Mouse (Mus musculus) forebrain, embryonic 14.5 days (tissue): ENCODE data around the gene 4921536K21Rik. TPM values are rescaled to one million over a fixed set of nuclear protein-coding genes. Genes with fewer than 3 reads are reported as not detected.

Experiments used
- ATAC-seq: fragments of 200-750 bp; cut with Nextera tagmentation; 2 replicates; pipeline ENCODE4 v1.8.0; 2017; ENCODE audit warnings: mild to moderate bottlenecking, moderate library complexity
- DNase-seq: peaks from one replicate; pipeline ENCODE4 v3.0.0-alpha.2; 2015; ENCODE audit warnings: low spot score
- H3K27ac ChIP-seq: fragments of 300-500 bp; sonication (generic); 2 replicates; pipeline ENCODE4 v1.5.1; 2014; ENCODE audit warnings: low read depth, mild to moderate bottlenecking, control low read depth, low read length, moderate library complexity
- H3K27me3 ChIP-seq: fragments of 300-500 bp; sonication (generic); replicated peaks from 2 replicates; pipeline ENCODE4 v1.6.1; 2014; ENCODE audit warnings: low read length, control low read depth, mixed read lengths; ENCODE audit not compliant: control insufficient read depth, insufficient read depth
- H3K36me3 ChIP-seq: fragments of 300-500 bp; sonication (generic); 2 replicates; pipeline ENCODE4 v1.6.1; 2014; ENCODE audit warnings: low read length, control low read depth; ENCODE audit not compliant: control insufficient read depth, insufficient read depth
- H3K4me1 ChIP-seq: fragments of 300-500 bp; sonication (generic); 2 replicates; pipeline ENCODE4 v1.6.1; 2014; ENCODE audit warnings: antibody characterized with exemption, low read length, control low read depth; ENCODE audit not compliant: control insufficient read depth, insufficient read depth
- H3K4me2 ChIP-seq: fragments of 300-500 bp; sonication (generic); 2 replicates; pipeline ENCODE4 v1.6.1; 2014; ENCODE audit warnings: mild to moderate bottlenecking, control low read depth, low read length
- H3K4me3 ChIP-seq: fragments of 300-500 bp; sonication (generic); 2 replicates; pipeline ENCODE4 v1.5.1; 2014; ENCODE audit warnings: low read depth, low read length, control low read depth
- H3K9ac ChIP-seq: fragments of 300-500 bp; sonication (generic); 2 replicates; pipeline ENCODE4 v1.6.1; 2014; ENCODE audit warnings: mild to moderate bottlenecking, low read length, control low read depth, moderate library complexity
- H3K9me3 ChIP-seq: fragments of 300-500 bp; sonication (generic); replicated peaks from 2 replicates; pipeline ENCODE4 v1.6.1; 2016; ENCODE audit warnings: low read length, control low read depth, mixed read lengths; ENCODE audit not compliant: control insufficient read depth
- WGBS: fragments of 180-500 bp; shearing (Covaris S2); extraction: QIAGEN DNeasy Blood & Tissue Kit; methylation state at CpG from one replicate; pipeline ENCODE4 v1.1.7; 2014; 5-methylcytosine and 5-hydroxymethylcytosine counted together
- polyA plus RNA-seq: library from polyadenylated mRNA; unstranded; fragments of >200 nt; fragmentation: Nextera tagmentation; extraction: Ambion mirVana; gene quantifications from 2 replicates; pipeline ENCODE4 v1.2.1, GENCODE M21; 2014

The 4921536K21Rik gene
- polyA plus RNA-seq, 1 experiment from 2014 or later = 0.36 TPM

GRCm38 (mm10) chr11:3903046-3903445, 8.1 kb upstream of the 4921536K21Rik start:
- H3K27ac ChIP-seq = no peak overlapping the region
- H3K9ac ChIP-seq = no peak overlapping the region
- DNase-seq = no peak
- 74% methylated on average over 5 of the region's 5 CpGs for WGBS
- H3K4me2 ChIP-seq = no peak overlapping the region
- H3K4me3 ChIP-seq = no peak overlapping the region
- H3K4me1 ChIP-seq = no peaks in the 10 kb centered on the region
- H3K36me3 ChIP-seq = peaks cover 15% of the 10 kb centered on the region; the same call in 1 of the 2 replicates
- no peaks in the 10 kb centered on the region for H3K27me3 ChIP-seq
- ATAC-seq = no peak
- H3K9me3 ChIP-seq = no peaks in the 10 kb centered on the region

- no peaks in the 10 kb centered on the region for H3K4me1 ChIP-seq
- H3K36me3 ChIP-seq = peaks cover 20% of the 10 kb centered on the region
- no peaks in the 10 kb centered on the region for H3K9me3 ChIP-seq
- no peak overlapping the region for H3K9ac ChIP-seq
- H3K4me2 ChIP-seq = no peak overlapping the region
- DNase-seq = no peak
- no peak overlapping the region for H3K27ac ChIP-seq
- ATAC-seq = no peak
- 79% methylated on average over 3 of the region's 3 CpGs for WGBS
- H3K4me3 ChIP-seq = no peak overlapping the region
- H3K27me3 ChIP-seq = no peaks in the 10 kb centered on the region
These were observed 7.6 kb upstream of the 4921536K21Rik start for GRCm38 (mm10) chr11:3902516-3902915.

- no peak overlapping the region for H3K27ac ChIP-seq
- H3K4me2 ChIP-seq = no peak overlapping the region
- no peak for DNase-seq
- H3K9me3 ChIP-seq = no peaks in the 10 kb centered on the region
- H3K4me3 ChIP-seq = no peak overlapping the region
- WGBS = 87% methylated on average over 6 of the region's 6 CpGs
- peaks cover 23% of the 10 kb centered on the region for H3K36me3 ChIP-seq
- no peaks in the 10 kb centered on the region for H3K4me1 ChIP-seq
- no peaks in the 10 kb centered on the region for H3K27me3 ChIP-seq
- ATAC-seq = no peak
- H3K9ac ChIP-seq = no peak overlapping the region
These were observed 5.4 kb upstream of the 4921536K21Rik start for GRCm38 (mm10) chr11:3900296-3900695.

- Histone ChIP-seq H3K27ac (no peak overlapping the region), H3K9me3 (no peaks in the 10 kb centered on the region), H3K4me2 (no peak overlapping the region), H3K27me3 (no peaks in the 10 kb centered on the region), H3K4me3 (no peak overlapping the region), H3K36me3 (peaks cover 21% of the 10 kb centered on the region), H3K4me1 (peaks cover 3% of the 10 kb centered on the region; the same call in 1 of the 2 replicates), H3K9ac (no peak overlapping the region)
- 89% methylated on average over 1 of the region's 1 CpGs for WGBS
- ATAC-seq (no peak), DNase-seq (no peak)
These were observed 1.0 kb upstream of the 4921536K21Rik start for GRCm38 (mm10) chr11:3895933-3896332.

- DNase-seq (peak; percentile 36), ATAC-seq (no peak)
- Histone ChIP-seq H3K27ac (peak overlapping the region; percentile 79), H3K9ac (peak overlapping the region; percentile 62), H3K4me2 (peak overlapping the region; percentile 63), H3K9me3 (no peaks in the 10 kb centered on the region), H3K4me1 (peaks cover 3% of the 10 kb centered on the region; the same call in 1 of the 2 replicates), H3K36me3 (peaks cover 21% of the 10 kb centered on the region), H3K4me3 (peak overlapping the region; percentile 39), H3K27me3 (no peaks in the 10 kb centered on the region)
- WGBS = 3% methylated on average over 10 of the region's 10 CpGs
These were observed 560 bp upstream of the 4921536K21Rik start for GRCm38 (mm10) chr11:3895458-3895857.

- H3K36me3 ChIP-seq = peaks cover 21% of the 10 kb centered on the region
- H3K4me2 ChIP-seq = peak overlapping the region; percentile 63
- DNase-seq (no peak), ATAC-seq (no peak)
- peaks cover 3% of the 10 kb centered on the region; the same call in 1 of the 2 replicates for H3K4me1 ChIP-seq
- no peaks in the 10 kb centered on the region for H3K27me3 ChIP-seq
- no peak overlapping the region; the same call in 1 of the 2 replicates for H3K4me3 ChIP-seq
- WGBS = 80% methylated on average over 6 of the region's 6 CpGs
- H3K9ac ChIP-seq = no peak overlapping the region; the same call in 1 of the 2 replicates
- no peaks in the 10 kb centered on the region for H3K9me3 ChIP-seq
- H3K27ac ChIP-seq = no peak overlapping the region
These were observed 928 bp downstream of the 4921536K21Rik start for GRCm38 (mm10) chr11:3893970-3894369.

GRCm38 (mm10) chr11:3887331-3887730, 7.6 kb downstream of the 4921536K21Rik start:
- no peaks in the 10 kb centered on the region for H3K36me3 ChIP-seq
- H3K27ac ChIP-seq = no peak overlapping the region
- H3K4me2 ChIP-seq = no peak overlapping the region
- no peak overlapping the region for H3K9ac ChIP-seq
- H3K4me3 ChIP-seq = no peak overlapping the region
- no peaks in the 10 kb centered on the region for H3K27me3 ChIP-seq
- 76% methylated on average over 5 of the region's 5 CpGs for WGBS
- no peaks in the 10 kb centered on the region for H3K9me3 ChIP-seq
- no peak for DNase-seq
- H3K4me1 ChIP-seq = no peaks in the 10 kb centered on the region
- no peak for ATAC-seq

GRCm38 (mm10) chr11:3883711-3884110, 11.2 kb downstream of the 4921536K21Rik start:
- Histone ChIP-seq H3K4me1 (no peaks in the 10 kb centered on the region), H3K27me3 (no peaks in the 10 kb centered on the region), H3K36me3 (no peaks in the 10 kb centered on the region), H3K27ac (no peak overlapping the region), H3K9ac (no peak overlapping the region), H3K4me2 (no peak overlapping the region), H3K9me3 (no peaks in the 10 kb centered on the region), H3K4me3 (no peak overlapping the region)
- 83% methylated on average over 3 of the region's 3 CpGs for WGBS
- ATAC-seq (no peak), DNase-seq (no peak)

GRCm38 (mm10) chr11:3879836-3880235, 15.1 kb downstream of the 4921536K21Rik start:
- Histone ChIP-seq H3K27me3 (no peaks in the 10 kb centered on the region), H3K36me3 (no peaks in the 10 kb centered on the region), H3K9me3 (no peaks in the 10 kb centered on the region), H3K9ac (no peak overlapping the region), H3K27ac (no peak overlapping the region), H3K4me1 (no peaks in the 10 kb centered on the region), H3K4me2 (no peak overlapping the region), H3K4me3 (no peak overlapping the region)
- 0 out of 2 replicates have a peak, but pooled peaks have one; percentile 63 for ATAC-seq
- WGBS = 32% methylated on average over 2 of the region's 2 CpGs
- peak; percentile 82 for DNase-seq
